Mouse (Mus musculus) stomach, postnatal 0 days (tissue): Measurements from ENCODE around the gene Fam81b.

Experiments used
- CTCF ChIP-seq: IDR thresholded peaks from 2 replicates; pipeline ENCODE4 v1.5.1; 2016; ENCODE audit warnings: antibody characterized with exemption, low read depth, mild to moderate bottlenecking, moderate library complexity
- EP300 ChIP-seq: optimal IDR thresholded peaks from 2 replicates; pipeline ENCODE3; 2016; ENCODE audit warnings: antibody characterized with exemption

GRCm38 (mm10) chr13:76190273-76190672 lies 114.6 kb downstream of the Fam81b start:
- no peak for TF ChIP-seq CTCF
- TF ChIP-seq EP300, result no peak
